Mouse (Mus musculus): ENCODE measurements around the gene AC141477.1.

The AC141477.1 gene

DNA sequence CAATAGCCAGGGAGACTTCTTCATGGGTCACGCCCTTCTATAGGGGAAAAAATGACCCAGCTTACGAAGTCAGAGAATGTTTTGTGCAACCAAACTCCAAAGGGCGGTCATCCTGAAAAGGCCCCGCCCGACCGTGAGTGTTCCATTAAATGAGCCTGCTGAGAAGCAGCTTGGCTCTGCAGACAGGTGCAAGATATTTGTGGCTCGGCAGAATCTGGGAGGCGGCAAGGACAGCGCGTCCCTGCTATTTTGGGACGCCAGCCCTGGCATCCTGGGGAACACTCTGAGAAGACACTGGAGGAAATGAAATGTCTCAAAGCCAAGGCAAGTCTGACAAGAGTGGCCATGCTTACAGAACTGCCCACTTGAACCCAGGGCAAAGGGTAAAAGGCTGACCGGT is 23.4 kb downstream of the AC141477.1 start:
- DNase-seq (ENCODE audit: extremely low read depth, low read depth, low spot score), result no peak

DNA sequence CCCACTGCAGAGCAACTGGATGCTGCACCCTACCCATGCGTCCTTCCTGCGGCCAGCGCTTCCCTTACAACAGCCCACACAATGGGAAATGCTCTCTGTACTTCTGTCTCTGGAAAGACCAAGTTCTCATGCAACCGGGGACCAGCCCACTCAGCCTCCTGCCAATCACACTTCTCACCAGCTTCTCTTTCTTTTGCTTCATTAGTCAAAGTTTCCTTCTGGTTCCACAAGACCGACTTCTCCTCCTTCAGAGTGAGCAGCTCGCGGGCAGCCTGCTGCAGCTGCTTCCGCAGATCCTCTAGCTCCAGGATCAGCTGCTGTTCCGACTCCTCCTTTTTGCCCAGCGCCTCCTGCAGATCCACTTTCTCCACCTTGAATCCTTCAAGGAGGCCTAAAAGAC is 31.7 kb downstream of the AC141477.1 start:
- DNase-seq (ENCODE audit: extremely low read depth, low read depth, low spot score), result no peak

DNA sequence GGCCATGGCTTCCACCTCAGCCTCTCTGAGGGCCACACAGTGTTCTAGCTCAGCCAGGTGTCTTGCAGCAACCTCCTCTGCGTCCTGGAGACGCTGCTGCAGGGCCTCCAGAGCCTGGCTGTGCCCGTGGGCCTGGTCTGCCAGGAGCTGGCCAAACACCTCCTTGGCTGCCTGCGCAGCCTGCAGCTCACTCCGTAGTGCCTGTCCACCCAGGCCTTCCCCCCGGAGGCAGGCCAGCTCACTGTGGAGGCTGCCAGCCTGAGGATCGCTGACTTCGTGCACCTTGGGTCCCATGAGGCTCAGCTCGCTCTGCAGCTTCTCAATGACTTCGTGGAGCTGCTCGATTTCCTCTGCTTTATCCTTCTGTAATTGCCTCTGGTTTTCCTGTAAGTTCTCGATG is 47.6 kb downstream of the AC141477.1 start:
- no peak for DNase-seq (ENCODE audit: extremely low read depth, low read depth, low spot score)

DNA sequence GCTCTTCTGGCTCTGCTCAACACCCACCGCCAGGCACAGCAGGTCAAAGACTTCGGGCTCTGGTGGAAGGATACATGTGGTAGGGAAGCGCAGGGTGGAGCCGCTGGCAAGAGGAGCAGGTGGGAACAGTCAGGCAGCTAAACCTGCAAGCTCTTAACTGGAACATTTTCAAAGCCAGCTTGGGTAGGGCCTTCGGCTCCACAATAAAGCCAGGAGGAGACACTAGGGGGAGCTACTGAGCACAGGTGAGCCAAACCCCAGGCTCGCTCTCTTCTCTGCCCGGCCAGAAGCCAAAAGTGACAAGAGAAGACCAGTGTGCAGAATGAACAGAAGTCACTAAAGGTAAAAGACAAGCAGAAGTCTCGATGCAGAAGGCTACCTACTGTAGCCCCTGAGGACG is 48.5 kb downstream of the AC141477.1 start:
- no peak for DNase-seq (ENCODE audit: extremely low read depth, low read depth, low spot score)

DNA sequence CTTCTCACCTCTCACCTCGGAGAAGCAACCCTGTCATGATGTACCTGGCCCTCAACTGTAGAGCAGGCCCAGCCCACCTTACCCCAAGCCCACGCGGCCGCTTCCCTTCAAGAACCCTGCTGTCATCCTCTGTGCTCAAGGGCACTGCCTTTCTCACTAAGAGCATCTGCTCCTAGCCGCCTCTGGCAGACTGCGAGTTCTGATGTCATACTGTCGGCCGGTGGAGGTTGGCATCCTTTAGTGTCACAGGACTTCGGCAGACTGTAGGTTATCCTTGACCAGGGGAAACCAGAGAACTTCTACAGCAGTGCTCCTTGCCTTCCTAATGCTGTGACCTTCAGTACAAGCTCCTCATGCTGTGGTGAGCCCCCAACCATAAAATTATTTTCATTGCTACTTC is 49.1 kb downstream of the AC141477.1 start:
- DNase-seq (ENCODE audit: extremely low read depth, low read depth, low spot score), result no peak
